Mouse (Mus musculus): ENCODE measurements around the gene Tmem167b.
"Not testable (repeated sequence)": the region's sequence is repeated elsewhere in the genome, so short reads cannot be mapped to it uniquely, and the experiment has no call there.

Gene Tmem167b

DNA sequence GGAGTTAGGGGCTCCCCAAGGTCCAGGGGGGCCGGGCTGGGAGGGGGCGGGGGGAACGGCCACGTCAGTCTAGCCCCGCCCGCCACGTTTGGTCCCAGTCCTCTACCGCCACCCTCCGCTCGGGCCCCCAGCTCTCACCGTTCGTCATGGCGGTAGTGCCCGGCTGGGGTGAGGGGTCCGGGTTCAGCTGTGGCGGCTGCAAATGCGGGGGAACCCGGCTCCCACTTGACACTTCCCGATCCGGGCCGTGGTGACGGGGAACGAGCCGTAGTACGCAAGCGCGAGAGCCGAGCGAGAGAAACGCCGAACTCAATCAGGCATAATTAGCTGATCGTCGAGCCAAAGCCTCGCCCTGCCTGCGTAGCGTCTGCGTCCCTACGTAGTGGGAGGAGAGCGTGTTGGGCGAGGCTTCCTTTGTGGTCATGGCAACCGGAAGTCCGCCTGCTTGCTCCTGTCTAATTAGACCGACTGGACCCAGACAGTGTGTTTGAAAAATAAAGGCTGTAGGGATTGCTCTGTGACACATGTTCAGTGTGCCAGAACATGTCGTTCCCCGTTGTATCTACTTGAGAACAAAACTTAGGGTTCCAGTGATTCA, at the start of gene Tmem167b:
Gene Tmem167b (minus strand): TSS at position 334 of the 598 bp plus-strand sequence.
- DNase-seq (ENCODE audit: low read depth, low spot score), result peak; percentile 98

DNA sequence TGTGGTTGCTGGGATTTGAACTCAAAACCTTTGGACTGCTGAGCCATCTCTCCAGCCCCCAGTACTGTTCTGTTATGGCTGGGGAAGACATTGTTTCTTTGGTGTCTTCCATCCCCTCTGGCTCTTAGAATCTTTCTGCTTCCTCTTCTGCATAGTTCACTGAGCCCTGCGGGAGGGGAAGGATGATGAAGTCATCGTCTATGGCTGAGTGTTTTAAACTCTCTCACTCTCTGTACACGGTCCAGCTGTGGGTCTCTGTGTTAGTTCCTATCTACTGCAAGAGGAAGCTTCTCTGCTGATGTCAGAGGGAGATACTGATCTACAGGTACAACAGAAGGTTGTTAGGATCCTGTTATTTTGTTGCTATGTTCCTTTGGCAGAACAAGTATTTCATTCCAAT, 46.6 kb upstream of the Tmem167b start:
- DNase-seq (ENCODE audit: low read depth, low spot score), result no peak

DNA sequence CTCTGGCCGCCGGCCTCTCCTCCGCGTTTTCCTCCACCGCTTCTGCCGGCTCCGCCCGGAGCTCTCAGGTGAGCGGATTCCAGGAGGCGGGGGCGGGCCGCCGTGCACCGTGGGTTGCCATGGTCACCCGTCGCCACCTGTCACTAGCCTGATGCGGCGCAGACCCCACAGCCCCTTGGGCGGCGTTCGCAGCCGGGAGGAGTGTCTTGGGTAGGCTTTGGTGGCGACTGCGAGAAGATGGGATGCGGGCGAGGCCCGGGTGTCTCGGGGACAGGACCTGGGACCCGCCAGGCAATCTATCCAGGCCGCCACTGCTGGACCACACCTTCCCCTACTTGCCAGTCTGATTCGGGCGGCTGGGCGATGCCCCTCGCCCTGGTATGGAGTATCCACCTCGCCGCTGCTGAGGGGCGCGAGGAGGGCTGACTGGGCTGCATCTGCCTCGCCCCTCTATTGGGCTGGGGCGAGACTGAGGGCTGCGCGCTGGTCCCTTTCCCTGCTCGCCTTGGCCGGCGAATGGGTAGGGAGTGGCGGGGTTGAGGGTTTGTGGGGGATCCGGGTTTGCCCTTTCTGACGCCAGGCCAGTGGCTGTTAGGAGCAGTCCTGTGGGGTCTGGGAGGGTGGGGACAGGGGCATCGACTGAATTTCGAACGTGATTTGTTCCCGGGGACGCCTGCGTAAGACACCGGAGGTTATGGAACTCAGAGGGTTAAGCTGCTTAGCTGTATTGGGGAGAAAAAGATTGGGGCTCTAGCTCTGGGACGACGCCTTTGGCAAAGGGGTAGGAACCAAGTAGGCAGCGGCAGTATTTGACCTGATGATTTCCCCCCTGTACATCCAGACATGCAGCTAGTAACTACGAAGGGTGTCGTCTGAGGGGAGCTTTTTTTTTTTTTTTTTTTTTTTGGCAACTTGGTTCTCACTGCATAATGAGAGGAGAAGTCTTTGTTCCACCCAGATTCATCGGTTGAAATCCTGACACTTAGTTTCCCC, 29.6 kb upstream of the Tmem167b start:
- DNase-seq (ENCODE audit: low read depth, low spot score), result no peak

DNA sequence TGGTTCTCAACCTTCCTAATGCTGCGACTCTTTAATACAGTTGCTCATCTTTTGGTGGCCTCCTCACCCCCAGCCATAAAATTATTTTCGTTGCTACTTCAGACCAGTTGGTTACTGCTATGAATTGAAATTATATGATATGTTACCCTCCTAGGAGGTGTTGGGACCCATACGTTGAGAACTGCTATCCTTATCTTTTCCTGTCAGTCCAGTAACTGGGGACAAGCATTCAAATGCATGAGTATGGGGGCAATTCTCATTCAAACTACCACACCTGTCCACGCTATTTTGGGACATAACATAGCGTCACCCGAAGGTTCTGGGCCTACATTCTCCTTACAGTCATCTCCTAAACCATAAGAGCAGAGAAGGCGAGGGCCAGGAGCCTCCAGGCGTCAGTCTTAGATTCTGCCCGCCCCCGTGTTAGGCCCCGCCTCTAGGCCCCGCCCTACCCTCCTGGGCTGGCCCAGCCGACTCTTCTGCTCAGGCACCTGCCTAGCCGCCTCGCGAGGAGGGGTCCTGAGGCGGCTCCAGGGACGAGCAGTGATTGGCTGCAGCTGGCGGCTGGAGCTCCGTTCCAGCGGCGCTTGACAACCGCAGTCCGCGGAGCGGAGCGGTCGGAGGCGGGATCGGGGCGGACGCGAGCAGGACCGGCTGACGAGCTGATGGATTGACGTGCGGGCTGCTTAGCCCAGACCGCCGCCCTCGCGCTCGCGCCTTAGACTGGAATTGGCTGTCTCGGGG, 28.7 kb upstream of the Tmem167b start, which contains the start of gene Wdr47:
Gene Wdr47 (plus strand): TSS at position 494 of the 744 bp plus-strand sequence.
- peak; percentile 85 for DNase-seq (ENCODE audit: low read depth, low spot score)

- no peak for DNase-seq (ENCODE audit: low read depth, low spot score)
Observed at GRCm38 (mm10) chr3:108588446-108588845, 26.2 kb upstream of the Tmem167b start.

GRCm38 (mm10) chr3:108584580-108584979, 22.3 kb upstream of the Tmem167b start:
- no peak for DNase-seq (ENCODE audit: low read depth, low spot score)

DNA sequence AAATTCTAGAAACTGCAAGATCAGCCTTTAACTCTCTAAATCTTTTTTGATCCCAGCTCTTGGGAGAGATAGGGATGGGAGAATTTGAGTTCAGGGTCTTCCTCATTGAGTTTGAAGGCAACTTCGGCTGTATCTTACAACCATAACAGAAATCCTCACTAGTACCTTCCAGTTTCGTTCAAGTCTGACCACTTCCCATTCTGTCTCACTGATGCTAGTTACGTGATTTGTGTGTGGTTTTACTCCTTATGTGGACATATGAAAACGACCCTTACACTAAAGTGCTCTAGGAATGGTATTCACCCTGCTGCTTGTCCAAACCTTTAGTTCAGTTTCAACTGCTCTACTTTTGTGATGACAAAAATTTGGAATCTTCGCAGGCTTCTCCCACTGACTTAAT, 11.8 kb upstream of the Tmem167b start:
- DNase-seq (ENCODE audit: low read depth, low spot score), result no peak

GRCm38 (mm10) chr3:108572309-108573010, 10.2 kb upstream of the Tmem167b start:
- no peak for DNase-seq (ENCODE audit: low read depth, low spot score)

GRCm38 (mm10) chr3:108571443-108572294, 9.4 kb upstream of the Tmem167b start, which contains the start of gene Taf13:
Gene Taf13, plus strand, starts transcription at chr3:108571698.
- DNase-seq (ENCODE audit: low read depth, low spot score), result peak; percentile 92

- DNase-seq (ENCODE audit: low read depth, low spot score), result no peak
Observed at GRCm38 (mm10) chr3:108570813-108571212, 8.5 kb upstream of the Tmem167b start.

DNA sequence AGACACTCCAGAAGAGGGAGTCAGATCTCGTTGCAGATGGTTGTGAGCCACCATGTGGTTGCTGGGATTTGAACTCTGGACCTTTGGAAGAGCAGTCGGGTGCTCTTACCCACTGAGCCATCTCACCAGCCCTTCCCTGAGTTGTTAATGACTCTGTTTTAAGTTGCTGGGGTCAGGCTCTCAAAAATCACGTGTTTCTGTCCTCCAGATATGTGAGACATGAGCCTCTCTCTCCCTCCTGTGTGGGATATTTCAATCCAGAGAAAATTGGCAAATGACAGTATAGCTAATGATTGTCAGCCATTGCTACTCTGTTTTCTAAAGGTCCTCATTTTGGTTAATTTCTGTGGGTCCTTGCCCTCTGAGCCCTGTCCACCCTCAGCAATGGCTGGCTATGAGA, 7.4 kb upstream of the Tmem167b start:
- DNase-seq (ENCODE audit: low read depth, low spot score), result not testable (repeated sequence)

GRCm38 (mm10) chr3:108567990-108568877, 6.0 kb upstream of the Tmem167b start:
- DNase-seq (ENCODE audit: low read depth, low spot score), result no peak

DNA sequence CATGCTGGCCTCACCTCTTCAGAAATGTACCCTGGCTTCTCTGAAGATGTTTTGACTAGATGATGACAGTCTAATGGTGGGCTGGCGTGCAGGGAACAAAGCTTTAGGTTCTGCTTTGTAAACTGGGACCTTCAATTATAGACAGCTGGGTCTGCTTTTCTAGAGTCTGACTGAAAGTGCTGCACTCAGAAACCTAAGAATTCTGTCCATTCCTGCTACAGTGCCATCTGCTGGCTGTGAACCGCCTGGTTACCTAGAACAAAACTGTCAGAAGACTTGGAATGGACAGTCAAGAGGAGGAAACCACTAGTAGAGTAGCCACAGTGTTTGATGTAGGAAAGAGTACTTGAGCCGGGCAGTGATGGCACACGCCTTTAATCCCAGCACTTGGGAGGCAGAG, 1.0 kb upstream of the Tmem167b start:
- peak; percentile 54 for DNase-seq (ENCODE audit: low read depth, low spot score)

GRCm38 (mm10) chr3:108562777-108563271, 558 bp upstream of the Tmem167b start:
- no peak for DNase-seq (ENCODE audit: low read depth, low spot score)

GRCm38 (mm10) chr3:108557888-108558287, 4.4 kb downstream of the Tmem167b start:
- DNase-seq (ENCODE audit: low read depth, low spot score), result no peak

DNA sequence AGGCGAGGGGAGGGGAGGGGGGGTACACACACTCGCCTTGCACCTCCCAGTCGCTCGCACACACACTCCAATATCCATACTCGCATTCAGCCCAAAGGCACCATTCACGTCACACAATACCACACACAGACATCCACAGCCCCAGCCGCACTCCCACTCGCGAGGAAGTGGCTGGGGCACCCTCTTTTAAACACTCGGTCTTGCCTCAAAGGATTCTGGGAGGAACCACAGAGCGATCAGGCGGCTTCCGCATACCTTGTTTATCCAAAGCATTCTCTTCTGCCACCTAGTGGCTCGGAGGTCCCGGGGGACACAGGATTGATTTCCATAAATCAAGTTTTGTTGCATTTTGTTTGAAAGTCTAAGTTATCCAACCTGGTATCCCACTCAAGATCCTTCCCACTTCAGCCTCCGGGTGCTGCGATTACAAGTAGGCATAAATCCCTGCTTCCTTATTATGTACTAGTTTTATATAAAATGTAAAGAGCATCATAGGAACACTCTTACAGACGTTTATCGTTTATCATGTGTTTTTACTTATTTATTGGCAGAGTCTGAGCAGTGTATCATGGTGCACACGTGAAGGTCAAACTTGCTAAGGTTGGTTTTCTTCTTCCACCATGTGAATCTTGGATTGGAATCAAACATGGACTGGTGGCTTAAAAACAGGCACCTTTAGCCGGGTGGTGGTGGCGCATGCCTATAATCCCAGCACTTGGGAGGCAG, 7.5 kb downstream of the Tmem167b start:
- DNase-seq (ENCODE audit: low read depth, low spot score), result peak; percentile 90

DNA sequence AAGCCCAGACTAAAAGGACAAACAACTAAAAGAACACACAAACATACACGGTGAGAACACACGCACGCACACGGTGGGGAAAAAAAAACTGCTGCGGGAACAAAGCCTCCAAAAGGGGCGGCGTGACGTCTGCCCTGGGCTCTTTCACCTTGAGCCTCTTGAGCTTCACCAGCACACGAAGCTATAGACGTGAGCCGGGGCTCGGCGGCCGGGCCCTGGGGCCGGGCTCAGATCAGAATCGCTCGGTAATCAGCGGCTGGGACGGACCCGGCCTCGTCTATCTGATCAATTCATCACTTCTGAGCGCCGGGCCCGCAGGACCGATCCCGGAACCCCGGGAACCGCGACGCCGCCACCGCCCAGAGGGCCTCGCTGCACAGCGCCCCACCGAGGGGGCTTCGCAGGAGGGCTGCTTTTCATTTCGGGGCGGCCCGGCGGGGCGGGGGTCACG, 8.1 kb downstream of the Tmem167b start:
- no peak for DNase-seq (ENCODE audit: low read depth, low spot score)

DNA sequence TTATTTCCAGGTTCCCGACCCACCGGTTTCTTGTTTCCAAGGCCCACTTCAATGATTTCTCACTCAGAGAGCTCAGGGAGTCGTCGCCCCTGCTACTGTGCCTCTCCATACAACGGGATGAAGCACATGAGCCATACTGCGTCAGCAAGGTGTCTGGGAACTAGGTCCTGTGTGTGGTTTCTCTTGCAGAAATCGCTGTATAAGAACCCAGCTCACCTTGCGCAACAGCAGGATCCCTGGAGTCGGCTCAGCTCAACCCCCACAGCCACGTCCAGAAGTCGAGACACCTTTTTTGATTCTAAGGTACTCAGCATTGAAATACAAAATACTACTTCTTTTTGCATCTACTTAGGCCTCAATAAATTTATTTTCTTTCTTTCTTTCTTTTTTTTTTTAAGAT, 20.0 kb downstream of the Tmem167b start:
- no peak for DNase-seq (ENCODE audit: low read depth, low spot score)
